Mouse (Mus musculus) heart, postnatal 0 days (tissue): ENCODE data around the gene Sbds.

ENCODE experiments used
- CTCF ChIP-seq: IDR thresholded peaks from 2 replicates; pipeline ENCODE4 v1.5.1; 2016; ENCODE audit warnings: antibody characterized with exemption, control low read depth, low read depth
- EP300 ChIP-seq: IDR thresholded peaks from 2 replicates; pipeline ENCODE4 v1.6.1; 2016; ENCODE audit warnings: antibody characterized with exemption, low read depth

DNA sequence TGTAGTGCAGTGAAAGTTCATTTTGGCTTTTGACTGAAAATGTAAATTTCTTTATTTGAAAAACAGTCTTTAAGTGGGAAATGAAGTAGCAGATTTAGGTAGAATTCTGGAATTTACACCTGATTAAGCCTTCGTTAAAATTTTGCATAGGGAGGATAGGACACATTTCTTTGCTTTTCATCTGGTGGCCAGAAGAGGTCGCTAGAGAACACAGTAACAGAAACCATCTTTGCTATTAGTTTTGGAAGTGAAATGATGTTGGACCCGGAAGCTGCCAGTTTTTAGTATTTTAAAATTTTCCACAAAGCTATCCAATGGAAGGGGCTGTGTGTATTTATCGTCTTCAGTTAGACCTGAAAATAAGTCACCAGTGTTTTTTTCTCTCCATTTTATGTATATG, 20.2 kb upstream of the Sbds start:
- TF ChIP-seq EP300 = no peak
- TF ChIP-seq CTCF = peak; percentile 72
